Mouse (Mus musculus): ENCODE data around the gene Optc. TPM values are rescaled to one million over a fixed set of nuclear protein-coding genes. Genes with fewer than 3 reads are reported as not detected.

Gene Optc
- polyA plus RNA-seq, 1 experiment from 2014 or later = 2.9 TPM

DNA sequence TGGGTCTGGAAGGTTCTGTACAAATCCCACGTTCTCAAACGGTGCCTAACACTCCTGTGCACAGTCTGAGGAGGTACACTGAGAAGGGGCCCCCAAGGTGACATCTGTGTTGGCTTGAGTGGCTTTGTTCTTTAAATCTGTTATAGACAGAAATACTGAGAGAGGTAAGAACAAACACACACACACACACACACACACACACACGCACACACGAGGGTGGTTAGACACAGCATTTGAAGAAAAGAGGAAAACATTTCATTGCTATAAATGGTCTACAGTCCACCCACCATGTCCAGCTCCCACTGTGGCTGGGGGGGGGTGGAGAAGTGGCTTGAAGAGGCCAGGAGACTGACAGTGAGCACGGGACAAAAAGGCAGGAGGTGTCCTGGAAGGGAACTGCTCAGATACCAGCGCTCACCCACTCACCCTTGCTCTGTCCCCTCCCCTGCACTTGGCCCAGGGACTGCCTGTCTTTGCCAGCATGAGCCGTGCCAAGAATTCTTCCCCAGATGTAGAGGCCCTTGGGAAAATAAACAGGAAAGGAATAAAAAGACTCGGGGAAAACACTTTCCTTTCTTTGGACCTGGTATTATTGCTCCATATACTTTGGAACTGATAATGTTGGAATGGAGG is 8.0 kb upstream of the Optc start:
- peaks cover 21% of the 10 kb centered on the region for H3K4me1 ChIP-seq
- ATAC-seq (ENCODE audit: low FRiP score, low read depth) = no peak
- H3K27me3 ChIP-seq (replicated peaks) = 0 out of 2 replicates have a peak, but pooled peaks cover 2% of the 10 kb centered on the region
- H3K27ac ChIP-seq = no peak overlapping the region
- H3K4me2 ChIP-seq (replicated peaks) = no peak overlapping the region
- no peak overlapping the region for H3K9ac ChIP-seq
- no peaks in the 10 kb centered on the region for H3K9me3 ChIP-seq
- H3K36me3 ChIP-seq = no peaks in the 10 kb centered on the region
- 73% methylated on average over 8 of the region's 8 CpGs for WGBS
- H3K4me3 ChIP-seq = no peak overlapping the region

GRCm38 (mm10) chr1:133915115-133915514 is 7.3 kb upstream of the Optc start:
- no peak overlapping the region for H3K27ac ChIP-seq
- ATAC-seq (ENCODE audit: low FRiP score, low read depth) = no peak
- no peak overlapping the region for H3K9ac ChIP-seq
- H3K9me3 ChIP-seq = no peaks in the 10 kb centered on the region
- H3K4me2 ChIP-seq (replicated peaks) = no peak overlapping the region
- 0 out of 2 replicates have a peak, but pooled peaks cover 6% of the 10 kb centered on the region for H3K27me3 ChIP-seq (replicated peaks)
- no peak overlapping the region for H3K4me3 ChIP-seq
- 89% methylated on average over 13 of the region's 13 CpGs for WGBS
- peaks cover 14% of the 10 kb centered on the region for H3K4me1 ChIP-seq
- no peaks in the 10 kb centered on the region for H3K36me3 ChIP-seq

GRCm38 (mm10) chr1:133913018-133913417 is 5.2 kb upstream of the Optc start:
- Histone ChIP-seq H3K9ac (no peak overlapping the region), H3K27me3 (replicated peaks) (0 out of 2 replicates have a peak, but pooled peaks cover 6% of the 10 kb centered on the region), H3K4me2 (replicated peaks) (no peak overlapping the region), H3K27ac (no peak overlapping the region), H3K4me3 (no peak overlapping the region), H3K9me3 (no peaks in the 10 kb centered on the region), H3K36me3 (no peaks in the 10 kb centered on the region), H3K4me1 (peaks cover 20% of the 10 kb centered on the region)
- ATAC-seq (ENCODE audit: low FRiP score, low read depth) = no peak
- 75% methylated on average over 6 of the region's 6 CpGs for WGBS

DNA sequence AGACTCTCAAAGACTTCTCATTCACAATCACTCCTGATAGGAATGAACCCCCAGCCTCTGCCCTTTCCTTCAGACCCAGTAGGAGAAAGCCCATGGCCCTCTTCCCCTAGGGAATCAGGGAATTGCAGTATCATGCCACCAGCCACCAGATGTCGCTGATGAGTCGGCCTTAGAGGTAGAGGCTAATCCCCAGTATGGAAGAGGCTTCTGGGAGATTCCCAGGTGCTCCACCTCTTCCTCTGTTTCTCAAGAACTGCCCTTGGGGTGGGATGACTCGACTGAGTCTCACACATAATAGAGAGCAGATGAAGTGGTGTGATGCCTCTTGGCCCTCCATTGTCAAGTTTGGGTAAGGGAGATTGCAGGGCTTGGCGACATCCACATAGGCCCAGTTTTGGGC is 3.7 kb upstream of the Optc start:
- H3K36me3 ChIP-seq = no peaks in the 10 kb centered on the region
- H3K27me3 ChIP-seq (replicated peaks) = 0 out of 2 replicates have a peak, but pooled peaks cover 6% of the 10 kb centered on the region
- no peak for ATAC-seq (ENCODE audit: low FRiP score, low read depth)
- no peaks in the 10 kb centered on the region for H3K9me3 ChIP-seq
- no peak overlapping the region for H3K4me2 ChIP-seq (replicated peaks)
- H3K27ac ChIP-seq = no peak overlapping the region
- H3K4me3 ChIP-seq = no peak overlapping the region
- WGBS = 28% methylated on average over 4 of the region's 4 CpGs
- H3K9ac ChIP-seq = no peak overlapping the region
- peaks cover 28% of the 10 kb centered on the region for H3K4me1 ChIP-seq

- ATAC-seq (ENCODE audit: low FRiP score, low read depth) = no peak
- no peaks in the 10 kb centered on the region for H3K36me3 ChIP-seq
- H3K27ac ChIP-seq = no peak overlapping the region
- no peak overlapping the region for H3K4me3 ChIP-seq
- no peak overlapping the region for H3K4me2 ChIP-seq (replicated peaks)
- H3K27me3 ChIP-seq (replicated peaks) = 0 out of 2 replicates have a peak, but pooled peaks cover 6% of the 10 kb centered on the region
- no peak overlapping the region for H3K9ac ChIP-seq
- no peaks in the 10 kb centered on the region for H3K9me3 ChIP-seq
- WGBS = 65% methylated on average over 4 of the region's 4 CpGs
- peaks cover 28% of the 10 kb centered on the region for H3K4me1 ChIP-seq
Measured at GRCm38 (mm10) chr1:133911008-133911407, 3.2 kb upstream of the Optc start.

DNA sequence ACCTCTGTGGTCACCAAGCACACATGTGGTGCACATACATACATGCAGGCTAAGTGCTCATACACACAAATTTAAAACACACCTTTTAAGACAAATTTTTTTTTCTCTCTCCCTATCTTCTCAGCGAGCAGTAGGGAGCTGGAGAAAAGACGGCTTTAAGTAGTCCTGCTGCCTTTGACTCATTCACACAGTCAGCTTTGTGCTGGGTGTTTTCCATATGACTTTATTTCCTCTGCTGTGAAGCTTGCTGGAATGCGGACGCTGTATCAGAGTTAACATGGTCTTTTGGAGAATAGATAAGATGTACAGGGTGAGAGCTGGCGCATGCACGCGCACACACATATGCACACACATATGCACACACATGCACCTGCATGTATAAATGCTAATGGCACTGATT is 2.3 kb upstream of the Optc start:
- Histone ChIP-seq H3K4me3 (no peak overlapping the region), H3K9me3 (no peaks in the 10 kb centered on the region), H3K27ac (no peak overlapping the region), H3K4me1 (peaks cover 28% of the 10 kb centered on the region), H3K36me3 (no peaks in the 10 kb centered on the region), H3K4me2 (replicated peaks) (no peak overlapping the region), H3K27me3 (replicated peaks) (0 out of 2 replicates have a peak, but pooled peaks cover 6% of the 10 kb centered on the region), H3K9ac (no peak overlapping the region)
- WGBS = 90% methylated on average over 7 of the region's 7 CpGs
- no peak for ATAC-seq (ENCODE audit: low FRiP score, low read depth)

DNA sequence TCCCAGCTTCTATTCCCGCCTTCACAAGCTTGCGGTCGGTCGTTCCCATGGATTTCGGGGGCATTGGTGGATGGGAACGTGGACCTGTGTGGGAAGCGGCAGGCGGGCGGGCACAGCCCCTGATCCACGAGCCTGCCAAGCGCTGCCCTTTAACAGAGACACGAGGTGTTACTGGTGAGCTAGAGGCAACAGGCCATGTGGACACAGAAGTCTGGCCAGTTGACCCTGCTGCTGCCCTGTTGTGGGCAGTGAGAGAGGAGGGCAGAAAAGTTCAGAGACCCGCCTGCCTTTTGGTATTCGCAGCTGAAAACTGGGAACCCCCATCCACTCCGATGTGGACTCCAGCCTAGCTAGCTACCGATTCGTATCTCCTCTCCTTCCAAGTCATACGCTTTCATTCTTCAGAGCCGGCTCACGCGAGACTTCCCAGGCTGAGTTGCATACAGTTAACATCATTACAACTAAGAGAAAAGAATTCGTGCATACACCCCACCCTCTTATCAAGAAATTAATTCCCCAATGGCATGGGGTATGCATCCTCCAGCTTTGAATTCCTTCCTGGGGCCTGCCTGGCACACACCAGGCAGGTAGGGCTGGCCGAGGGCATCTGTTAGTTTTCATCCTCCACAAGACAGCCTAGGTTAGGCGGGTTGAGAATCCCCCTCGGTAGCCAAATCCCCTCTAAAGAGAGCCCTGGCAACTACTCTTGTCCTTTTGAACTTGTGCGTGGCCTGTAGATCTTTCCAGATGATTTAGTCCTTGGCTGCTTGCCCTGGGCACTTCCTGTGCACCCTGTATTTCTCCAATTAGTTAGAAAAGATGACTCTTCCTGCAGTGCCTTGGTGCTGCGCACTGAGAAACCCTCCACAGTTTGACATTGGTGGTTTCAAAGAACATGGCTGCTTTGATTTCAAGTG is 1.1 kb upstream of the Optc start:
- Histone ChIP-seq H3K9me3 (no peaks in the 10 kb centered on the region), H3K36me3 (no peaks in the 10 kb centered on the region), H3K27me3 (replicated peaks) (0 out of 2 replicates have a peak, but pooled peaks cover 6% of the 10 kb centered on the region), H3K27ac (no peak overlapping the region), H3K4me1 (peaks cover 28% of the 10 kb centered on the region), H3K9ac (peak overlapping the region; percentile 36), H3K4me2 (replicated peaks) (peak overlapping the region; percentile 83), H3K4me3 (peak overlapping the region; percentile 37)
- 17% methylated on average over 27 of the region's 27 CpGs for WGBS
- ATAC-seq (ENCODE audit: low FRiP score, low read depth) = peak; percentile 14; the same call in 1 of the 2 replicates

GRCm38 (mm10) chr1:133906420-133906819 is 1.4 kb downstream of the Optc start:
- Histone ChIP-seq H3K4me2 (replicated peaks) (0 out of 2 replicates have a peak overlapping the region, but pooled peaks have one; percentile 5), H3K27ac (no peak overlapping the region)

DNA sequence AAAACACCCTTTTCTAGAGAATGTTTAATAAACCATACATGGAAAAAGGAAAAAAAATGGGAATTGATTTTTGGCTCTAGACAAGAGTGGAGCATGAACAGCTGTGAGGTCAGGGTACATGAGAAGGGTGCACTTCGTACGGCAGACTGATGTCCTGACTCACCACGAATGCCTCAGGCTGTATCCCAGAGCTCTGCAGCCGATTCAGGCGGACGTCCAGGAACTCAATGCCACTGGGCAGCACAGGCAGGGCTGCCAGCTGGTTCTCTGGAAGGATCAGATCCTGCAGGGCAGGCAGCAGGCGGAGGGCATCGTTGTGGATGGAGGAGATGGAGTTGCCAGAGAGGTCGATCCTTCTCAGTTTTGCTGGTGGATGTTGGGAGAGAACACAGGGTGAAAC is 7.0 kb downstream of the Optc start:
- Histone ChIP-seq H3K4me1 (no peaks in the 10 kb centered on the region), H3K4me2 (replicated peaks) (no peak overlapping the region), H3K4me3 (no peak overlapping the region), H3K9me3 (no peaks in the 10 kb centered on the region), H3K9ac (no peak overlapping the region), H3K36me3 (no peaks in the 10 kb centered on the region), H3K27me3 (replicated peaks) (no peaks in the 10 kb centered on the region), H3K27ac (no peak overlapping the region)
- no peak for ATAC-seq (ENCODE audit: low FRiP score, low read depth)
- WGBS = 75% methylated on average over 9 of the region's 9 CpGs

More at GRCm38 (mm10) chr1:133906420-133906819, 1.4 kb downstream of the Optc start:
- peaks cover 28% of the 10 kb centered on the region for H3K4me1 ChIP-seq
- no peaks in the 10 kb centered on the region for H3K36me3 ChIP-seq
- no peak overlapping the region for H3K4me3 ChIP-seq
- no peak overlapping the region for H3K9ac ChIP-seq
- H3K9me3 ChIP-seq = no peaks in the 10 kb centered on the region
- 0 out of 2 replicates have a peak, but pooled peaks cover 6% of the 10 kb centered on the region for H3K27me3 ChIP-seq (replicated peaks)
- WGBS = 66% methylated on average over 12 of the region's 12 CpGs
- ATAC-seq (ENCODE audit: low FRiP score, low read depth) = no peak

GRCm38 (mm10) chr1:133899043-133899542 is 8.7 kb downstream of the Optc start:
- H3K9me3 ChIP-seq = no peaks in the 10 kb centered on the region
- no peaks in the 10 kb centered on the region for H3K36me3 ChIP-seq
- no peak overlapping the region for H3K4me2 ChIP-seq (replicated peaks)
- H3K27me3 ChIP-seq (replicated peaks) = no peaks in the 10 kb centered on the region
- no peaks in the 10 kb centered on the region for H3K4me1 ChIP-seq
- H3K4me3 ChIP-seq = no peak overlapping the region
- H3K9ac ChIP-seq = no peak overlapping the region
- no peak for ATAC-seq (ENCODE audit: low FRiP score, low read depth)
- WGBS = 79% methylated on average over 9 of the region's 9 CpGs
- no peak overlapping the region for H3K27ac ChIP-seq

GRCm38 (mm10) chr1:133897293-133897692 is 10.5 kb downstream of the Optc start:
- Histone ChIP-seq H3K9ac (no peak overlapping the region), H3K36me3 (no peaks in the 10 kb centered on the region), H3K4me1 (peaks cover 12% of the 10 kb centered on the region), H3K4me3 (no peak overlapping the region), H3K27ac (no peak overlapping the region), H3K9me3 (no peaks in the 10 kb centered on the region), H3K27me3 (replicated peaks) (no peaks in the 10 kb centered on the region), H3K4me2 (replicated peaks) (no peak overlapping the region)
- no peak for ATAC-seq (ENCODE audit: low FRiP score, low read depth)
- 72% methylated on average over 6 of the region's 6 CpGs for WGBS

GRCm38 (mm10) chr1:133891489-133891888 is 16.3 kb downstream of the Optc start:
- H3K27ac ChIP-seq = no peak overlapping the region
- peaks cover 60% of the 10 kb centered on the region for H3K4me1 ChIP-seq
- no peak overlapping the region for H3K4me2 ChIP-seq (replicated peaks)
- no peak overlapping the region for H3K4me3 ChIP-seq
- no peaks in the 10 kb centered on the region for H3K27me3 ChIP-seq (replicated peaks)
- H3K36me3 ChIP-seq = no peaks in the 10 kb centered on the region
- no peak for ATAC-seq (ENCODE audit: low FRiP score, low read depth)
- no peak overlapping the region for H3K9ac ChIP-seq
- WGBS = 27% methylated on average over 5 of the region's 5 CpGs
- H3K9me3 ChIP-seq = no peaks in the 10 kb centered on the region

Measured in neural tube, embryonic 12.5 days (tissue).